Mouse (Mus musculus) gastrocnemius, adult 8-10 months (tissue): Measurements from ENCODE around the gene Sgf29. TPM values are rescaled to one million over a fixed set of nuclear protein-coding genes. Genes with fewer than 3 reads are reported as not detected.
A peak's percentile ranks its signal among the peaks of the same experiment; 100 is the strongest.
"Not testable (repeated sequence)": the region's sequence is repeated elsewhere in the genome, so short reads cannot be mapped to it uniquely, and the experiment has no call there.

Source experiments
- DNase-seq, 2 experiments: peaks; one replicate each; pipeline ENCODE4 v3.0.0; 2022; ENCODE audit warnings: low spot score in 2 of 2
- total RNA-seq, 4 experiments: library from RNA; stranded (reverse); gene quantifications; 2 replicates each; pipeline ENCODE4 v1.2.4; 2022

Gene Sgf29
- total RNA-seq, 4 experiments from 2014 or later, result 26.7 to 43.5 (median 34.7) TPM

- no peak for DNase-seq
Measured at GRCm38 (mm10) chr7:126642545-126643243, 6.4 kb upstream of the Sgf29 start.

- DNase-seq, result not testable (repeated sequence)
Measured at GRCm38 (mm10) chr7:126643244-126643617, 5.9 kb upstream of the Sgf29 start.

GRCm38 (mm10) chr7:126644345-126644744 lies 4.8 kb upstream of the Sgf29 start:
- DNase-seq, result no peak

GRCm38 (mm10) chr7:126644914-126645313 lies 4.2 kb upstream of the Sgf29 start:
- DNase-seq, result no peak

GRCm38 (mm10) chr7:126645708-126646107 lies 3.4 kb upstream of the Sgf29 start:
- DNase-seq, result no peak

GRCm38 (mm10) chr7:126648486-126648885 lies 623 bp upstream of the Sgf29 start:
- DNase-seq, result no peak

- DNase-seq, result no peak
Measured at GRCm38 (mm10) chr7:126650852-126651251, 1.7 kb downstream of the Sgf29 start.

- no peak for DNase-seq
Measured at GRCm38 (mm10) chr7:126653991-126654390, 4.9 kb downstream of the Sgf29 start.

- no peak for DNase-seq
Measured at GRCm38 (mm10) chr7:126655695-126656094, 6.6 kb downstream of the Sgf29 start.

GRCm38 (mm10) chr7:126657522-126657921 lies 8.4 kb downstream of the Sgf29 start:
- no peak for DNase-seq

GRCm38 (mm10) chr7:126659771-126660170 lies 10.7 kb downstream of the Sgf29 start:
- DNase-seq, result no peak

- no peak for DNase-seq
Measured at GRCm38 (mm10) chr7:126663646-126664045, 14.5 kb downstream of the Sgf29 start.

- peak; percentile 13 to 21 for DNase-seq
Measured at GRCm38 (mm10) chr7:126665269-126665668, 16.2 kb downstream of the Sgf29 start.

GRCm38 (mm10) chr7:126667495-126668090 lies 18.5 kb downstream of the Sgf29 start:
- no peak for DNase-seq

GRCm38 (mm10) chr7:126668452-126668851 lies 19.3 kb downstream of the Sgf29 start:
- DNase-seq, result no peak

- DNase-seq, result no peak
Measured at GRCm38 (mm10) chr7:126670152-126670551, 21.0 kb downstream of the Sgf29 start.

- DNase-seq, result no peak
Measured at GRCm38 (mm10) chr7:126672111-126672510, 23.0 kb downstream of the Sgf29 start.

- DNase-seq, result no peak
Measured at GRCm38 (mm10) chr7:126675104-126675503, 26.0 kb downstream of the Sgf29 start.

GRCm38 (mm10) chr7:126676207-126676606 lies 27.1 kb downstream of the Sgf29 start, which contains the start of gene Sult1a1:
Gene Sult1a1, minus strand, starts transcription at chr7:126676432.
- peak in 1 of 2 experiments; percentile 33 for DNase-seq

GRCm38 (mm10) chr7:126676631-126677220 lies 27.6 kb downstream of the Sgf29 start:
- no peak for DNase-seq

GRCm38 (mm10) chr7:126678545-126679341 lies 29.6 kb downstream of the Sgf29 start:
- DNase-seq, result no peak

GRCm38 (mm10) chr7:126679683-126680082 lies 30.6 kb downstream of the Sgf29 start:
- DNase-seq, result no peak
